Mouse (Mus musculus): ENCODE measurements around the gene Add2. TPM values are rescaled to one million over a fixed set of nuclear protein-coding genes. Genes with fewer than 3 reads are reported as not detected.

Add2 gene
- polyA plus RNA-seq, 1 experiment: 0.11 TPM

DNA sequence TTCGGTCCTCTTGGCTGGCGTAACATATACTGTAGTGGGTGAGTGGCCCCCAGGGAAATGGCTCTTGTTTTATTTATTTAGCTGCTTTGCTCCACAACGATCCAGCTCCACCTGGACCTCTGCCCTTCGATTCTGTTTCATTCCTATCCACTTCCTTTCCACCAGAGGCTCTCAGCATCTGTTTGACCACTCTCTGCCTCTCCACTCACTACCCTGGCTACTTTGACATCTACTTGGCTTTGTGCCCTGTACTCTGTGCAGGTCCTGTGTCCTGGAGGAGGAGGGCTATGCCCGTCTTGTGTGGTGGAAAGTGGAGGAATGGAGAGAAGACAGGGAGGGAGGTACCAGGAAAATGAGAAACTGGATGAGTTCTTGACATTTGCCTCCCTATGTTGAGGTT is 33.7 kb downstream of the Add2 start:
- Histone ChIP-seq H3K4me3 (ENCODE audit: insufficient read depth, low read length) (no peak overlapping the region), H3K4me1 (ENCODE audit: control insufficient read depth, insufficient read depth, low read length) (no peaks in the 10 kb centered on the region), H3K27ac (ENCODE audit: insufficient read depth, low read length) (no peak overlapping the region)
- TF ChIP-seq CTCF (IDR thresholded peaks at IDR 0.05; ENCODE audit: borderline replicate concordance, insufficient read depth, low read length): no peak
- TF ChIP-seq POLR2A (IDR thresholded peaks at IDR 0.05; ENCODE audit: low read depth, low read length): no peak

DNA sequence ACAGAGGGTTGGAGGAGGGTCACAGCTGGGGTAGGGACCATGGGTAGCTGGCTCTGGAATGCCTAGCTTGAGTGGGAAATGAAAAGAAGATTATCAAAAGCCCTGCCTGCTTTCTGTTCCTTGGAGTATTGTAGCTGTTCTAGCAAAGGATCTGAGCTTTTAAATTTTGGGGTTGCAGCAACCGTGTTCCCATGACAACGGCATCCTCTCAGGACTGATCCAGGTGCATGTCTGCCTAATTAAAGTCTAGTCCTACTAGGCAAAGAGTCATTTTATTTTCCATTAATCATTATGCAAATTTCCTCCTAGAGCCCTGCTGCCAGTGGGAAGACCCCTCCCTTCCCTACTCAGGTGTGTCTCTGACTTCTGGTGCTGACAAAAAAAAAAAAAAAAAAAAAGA is 34.2 kb downstream of the Add2 start:
- TF ChIP-seq POLR2A (IDR thresholded peaks at IDR 0.05; ENCODE audit: low read depth, low read length) (no peak), CTCF (IDR thresholded peaks at IDR 0.05; ENCODE audit: borderline replicate concordance, insufficient read depth, low read length) (no peak)
- no peak overlapping the region for H3K4me3 ChIP-seq (ENCODE audit: insufficient read depth, low read length)
- no peak overlapping the region for H3K27ac ChIP-seq (ENCODE audit: insufficient read depth, low read length)
- no peaks in the 10 kb centered on the region for H3K4me1 ChIP-seq (ENCODE audit: control insufficient read depth, insufficient read depth, low read length)

DNA sequence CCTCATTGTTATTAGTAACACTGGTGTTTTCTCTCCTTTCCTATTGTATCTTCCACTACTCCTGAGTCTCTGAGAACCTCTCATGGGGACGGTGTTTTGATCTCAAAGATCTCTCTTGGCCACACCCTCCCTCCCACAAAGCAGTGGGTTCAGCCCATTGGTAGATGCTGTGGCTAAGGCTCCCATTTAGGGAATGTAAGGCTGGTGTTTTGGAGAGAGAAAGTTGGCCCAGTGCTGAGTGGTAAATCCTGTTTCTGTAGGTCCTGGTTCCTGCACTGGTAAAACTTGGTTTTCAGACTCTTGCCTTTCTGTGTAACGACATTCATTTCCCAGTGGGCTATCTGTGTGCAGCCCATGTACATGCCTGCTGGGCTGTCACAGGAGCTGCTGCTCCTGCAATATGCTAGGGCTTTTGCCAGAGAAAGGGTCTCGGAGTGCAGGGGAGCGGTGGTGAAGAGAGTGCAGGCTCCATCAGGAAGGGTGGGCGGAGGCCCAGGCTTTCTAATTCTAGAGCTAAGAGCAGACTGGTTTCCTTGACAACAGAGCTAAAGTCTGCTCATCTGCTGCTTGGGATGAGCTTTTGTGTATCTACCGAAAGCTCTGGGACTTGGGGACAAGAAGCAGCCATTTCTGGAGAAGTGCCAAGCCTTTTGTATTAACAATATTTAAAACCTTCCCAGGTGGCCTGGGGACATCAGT is 36.0 kb downstream of the Add2 start:
- TF ChIP-seq CTCF (IDR thresholded peaks at IDR 0.05; ENCODE audit: borderline replicate concordance, insufficient read depth, low read length) (no peak), POLR2A (IDR thresholded peaks at IDR 0.05; ENCODE audit: low read depth, low read length) (no peak)
- no peak overlapping the region for H3K4me3 ChIP-seq (ENCODE audit: insufficient read depth, low read length)
- H3K27ac ChIP-seq (ENCODE audit: insufficient read depth, low read length): no peak overlapping the region
- no peaks in the 10 kb centered on the region for H3K4me1 ChIP-seq (ENCODE audit: control insufficient read depth, insufficient read depth, low read length)

DNA sequence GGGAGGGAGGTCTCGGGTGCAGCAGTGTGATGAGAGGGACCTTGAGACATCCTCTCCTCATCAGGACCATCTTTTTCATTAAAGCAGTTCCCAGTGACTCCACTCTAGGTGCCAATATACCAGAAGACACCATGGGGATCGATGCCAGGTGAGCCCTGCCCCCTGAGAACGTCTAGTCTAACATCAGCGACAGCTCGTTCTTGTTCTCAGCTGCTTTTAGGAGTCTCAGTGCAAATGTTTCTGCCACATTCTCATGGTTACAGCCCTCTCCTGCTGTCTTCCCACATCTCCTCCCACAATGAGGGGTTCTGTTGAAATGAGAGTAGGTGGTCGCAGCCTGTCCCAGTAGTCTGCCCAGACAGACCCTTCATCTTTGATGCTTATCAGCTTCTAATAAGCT is 38.2 kb downstream of the Add2 start:
- Histone ChIP-seq H3K4me3 (ENCODE audit: insufficient read depth, low read length) (no peak overlapping the region), H3K27ac (ENCODE audit: insufficient read depth, low read length) (no peak overlapping the region), H3K4me1 (ENCODE audit: control insufficient read depth, insufficient read depth, low read length) (no peaks in the 10 kb centered on the region)
- no peak for TF ChIP-seq CTCF (IDR thresholded peaks at IDR 0.05; ENCODE audit: borderline replicate concordance, insufficient read depth, low read length)
- TF ChIP-seq POLR2A (IDR thresholded peaks at IDR 0.05; ENCODE audit: low read depth, low read length): no peak

DNA sequence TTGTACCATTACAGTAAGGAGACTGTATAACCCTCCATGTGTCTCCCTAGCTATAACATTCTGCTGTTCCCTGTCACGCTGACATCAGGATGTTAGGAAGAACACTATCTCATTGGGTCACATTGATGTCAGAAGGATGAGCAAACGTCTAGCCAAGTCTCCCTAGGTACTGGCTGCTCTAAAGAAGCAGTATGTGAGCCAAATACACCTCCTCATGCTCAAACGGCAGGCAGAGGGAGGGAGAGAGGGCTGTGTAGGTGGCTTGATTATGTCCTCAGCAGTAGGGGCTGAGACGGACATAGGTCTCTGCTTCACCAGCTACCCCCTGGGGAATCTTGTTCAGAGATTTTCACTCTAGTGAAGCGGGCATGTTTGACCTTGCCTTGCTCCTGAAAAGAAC is 38.7 kb downstream of the Add2 start:
- no peak overlapping the region for H3K4me3 ChIP-seq (ENCODE audit: insufficient read depth, low read length)
- no peak overlapping the region for H3K27ac ChIP-seq (ENCODE audit: insufficient read depth, low read length)
- TF ChIP-seq POLR2A (IDR thresholded peaks at IDR 0.05; ENCODE audit: low read depth, low read length): no peak
- no peak for TF ChIP-seq CTCF (IDR thresholded peaks at IDR 0.05; ENCODE audit: borderline replicate concordance, insufficient read depth, low read length)
- H3K4me1 ChIP-seq (ENCODE audit: control insufficient read depth, insufficient read depth, low read length): no peaks in the 10 kb centered on the region

DNA sequence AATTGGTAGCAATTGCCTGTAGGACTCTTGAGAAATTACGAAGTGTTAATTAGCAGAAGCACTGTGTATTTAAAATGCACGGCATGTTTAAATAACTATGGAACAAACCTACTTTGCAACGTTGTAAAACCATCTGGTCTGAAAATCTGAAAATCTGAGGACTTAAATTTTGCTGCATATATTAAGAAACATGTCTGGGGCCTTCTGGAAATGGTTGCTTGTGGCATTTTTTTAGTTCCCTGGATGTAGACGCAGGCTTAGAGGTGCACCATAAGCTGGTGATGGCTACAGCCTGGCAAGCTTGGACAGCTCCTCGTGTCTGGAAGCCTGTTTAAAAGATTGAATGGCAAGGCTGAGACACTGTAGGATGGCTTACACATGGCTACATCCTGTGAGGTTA is 40.5 kb downstream of the Add2 start:
- Histone ChIP-seq H3K4me1 (ENCODE audit: control insufficient read depth, insufficient read depth, low read length) (no peaks in the 10 kb centered on the region), H3K27ac (ENCODE audit: insufficient read depth, low read length) (no peak overlapping the region), H3K4me3 (ENCODE audit: insufficient read depth, low read length) (no peak overlapping the region)
- TF ChIP-seq POLR2A (IDR thresholded peaks at IDR 0.05; ENCODE audit: low read depth, low read length) (no peak), CTCF (IDR thresholded peaks at IDR 0.05; ENCODE audit: borderline replicate concordance, insufficient read depth, low read length) (no peak)

DNA sequence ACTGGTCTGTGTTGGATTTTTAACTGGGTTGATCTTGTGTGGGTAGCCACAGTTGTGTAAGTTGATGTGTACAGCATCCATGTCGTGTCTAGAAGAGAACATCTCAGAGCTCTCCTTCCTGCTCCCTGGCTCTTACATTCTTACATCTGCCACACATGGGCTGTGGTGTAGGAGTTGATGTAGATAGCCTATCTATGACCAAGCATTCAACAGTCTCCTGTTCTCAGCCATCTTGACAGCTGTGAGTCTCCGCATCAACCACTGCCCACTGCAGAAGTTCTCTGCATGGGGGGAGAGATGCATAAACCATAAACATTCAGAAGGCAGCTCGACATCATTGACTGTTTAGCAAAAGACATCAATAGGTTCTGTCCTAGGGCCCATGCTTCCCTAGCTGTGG is 41.4 kb downstream of the Add2 start:
- H3K4me1 ChIP-seq (ENCODE audit: control insufficient read depth, insufficient read depth, low read length): no peaks in the 10 kb centered on the region

DNA sequence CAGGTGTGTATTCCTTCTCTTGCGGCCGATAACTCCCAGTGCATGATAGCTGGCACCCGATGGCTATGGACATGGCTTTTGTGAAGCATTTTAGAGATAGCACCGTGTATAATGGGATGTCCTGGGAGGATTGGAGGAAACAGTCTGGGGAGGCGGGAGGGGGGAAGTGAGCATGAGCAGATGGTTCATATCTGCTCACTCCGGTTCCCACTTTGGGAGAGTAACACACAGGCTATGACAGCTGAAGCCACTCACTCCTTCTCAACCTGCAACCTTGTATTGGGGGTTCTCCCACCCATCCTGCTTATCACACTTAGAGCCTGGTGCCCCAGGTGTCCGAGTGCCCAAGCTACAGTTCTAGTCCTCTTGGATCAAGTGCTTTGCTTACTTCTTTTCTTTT is 41.8 kb downstream of the Add2 start:
- TF ChIP-seq POLR2A (IDR thresholded peaks at IDR 0.05; ENCODE audit: low read depth, low read length): no peak
- TF ChIP-seq CTCF (IDR thresholded peaks at IDR 0.05; ENCODE audit: borderline replicate concordance, insufficient read depth, low read length): no peak
- no peaks in the 10 kb centered on the region for H3K4me1 ChIP-seq (ENCODE audit: control insufficient read depth, insufficient read depth, low read length)
- H3K4me3 ChIP-seq (ENCODE audit: insufficient read depth, low read length): no peak overlapping the region
- no peak overlapping the region for H3K27ac ChIP-seq (ENCODE audit: insufficient read depth, low read length)

More for the DNA sequence above, 41.4 kb downstream of the Add2 start:
- H3K4me3 ChIP-seq (ENCODE audit: insufficient read depth, low read length): no peak overlapping the region
- TF ChIP-seq CTCF (IDR thresholded peaks at IDR 0.05; ENCODE audit: borderline replicate concordance, insufficient read depth, low read length) (no peak), POLR2A (IDR thresholded peaks at IDR 0.05; ENCODE audit: low read depth, low read length) (no peak)
- no peak overlapping the region for H3K27ac ChIP-seq (ENCODE audit: insufficient read depth, low read length)

DNA sequence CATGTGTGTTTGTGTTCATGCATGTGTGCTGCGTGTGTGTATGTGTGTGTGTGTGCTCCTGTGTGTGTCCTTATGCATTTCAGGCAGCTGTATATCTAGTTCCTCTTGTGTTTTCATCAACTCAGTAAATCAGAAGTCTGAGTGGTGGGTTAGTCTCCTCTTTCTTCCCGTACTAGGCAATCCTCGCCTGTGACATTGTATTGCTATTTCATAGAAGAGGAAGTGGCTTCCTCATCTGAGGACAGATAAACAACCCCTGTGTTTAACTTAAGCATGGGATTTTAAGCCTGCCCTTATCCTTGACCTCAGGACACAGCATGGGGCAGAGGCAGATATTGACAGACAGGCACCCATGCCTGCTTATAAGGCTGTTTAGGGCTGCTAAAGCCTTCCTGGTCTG is 45.4 kb downstream of the Add2 start:
- Histone ChIP-seq H3K4me3 (ENCODE audit: insufficient read depth, low read length) (no peak overlapping the region), H3K27ac (ENCODE audit: insufficient read depth, low read length) (no peak overlapping the region), H3K4me1 (ENCODE audit: control insufficient read depth, insufficient read depth, low read length) (no peaks in the 10 kb centered on the region)
- TF ChIP-seq CTCF (IDR thresholded peaks at IDR 0.05; ENCODE audit: borderline replicate concordance, insufficient read depth, low read length) (no peak), POLR2A (IDR thresholded peaks at IDR 0.05; ENCODE audit: low read depth, low read length) (no peak)

DNA sequence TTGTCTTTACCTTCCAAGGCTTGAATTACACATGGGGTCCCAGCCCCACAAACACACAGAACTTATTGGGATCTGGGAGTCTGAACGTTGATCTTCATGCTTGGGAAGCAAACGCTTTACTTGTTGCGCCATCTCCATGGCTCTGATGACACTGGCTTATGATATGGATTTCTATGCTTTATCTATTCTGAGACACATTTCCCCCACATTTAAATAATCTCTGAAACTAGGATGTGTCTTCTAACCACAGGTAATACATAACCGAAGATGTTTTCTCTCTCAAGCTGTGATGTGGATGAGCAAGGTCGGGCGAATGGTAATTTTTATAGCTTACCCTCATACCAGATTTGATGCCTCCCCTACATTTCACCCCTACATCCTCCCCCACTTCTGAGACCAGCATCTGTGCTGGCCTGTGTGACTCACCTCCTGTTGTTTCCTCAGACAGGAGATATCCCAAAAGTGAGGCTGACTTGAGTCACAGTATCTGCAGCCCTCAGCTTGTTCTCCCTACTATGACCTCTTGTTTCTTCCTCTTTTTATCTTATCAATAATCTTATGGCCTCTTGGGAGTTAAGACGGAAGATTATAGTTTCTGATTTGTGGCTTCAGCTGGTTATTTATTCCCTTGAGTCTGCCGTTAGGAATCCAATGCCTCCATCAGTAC is 46.2 kb downstream of the Add2 start:
- TF ChIP-seq CTCF (IDR thresholded peaks at IDR 0.05; ENCODE audit: borderline replicate concordance, insufficient read depth, low read length) (no peak), POLR2A (IDR thresholded peaks at IDR 0.05; ENCODE audit: low read depth, low read length) (no peak)
- no peak overlapping the region for H3K27ac ChIP-seq (ENCODE audit: insufficient read depth, low read length)
- H3K4me1 ChIP-seq (ENCODE audit: control insufficient read depth, insufficient read depth, low read length): no peaks in the 10 kb centered on the region
- H3K4me3 ChIP-seq (ENCODE audit: insufficient read depth, low read length): no peak overlapping the region

Data from embryonic fibroblast, embryonic 13.5 days (primary cell).